Mouse (Mus musculus) bone marrow macrophage, adult 2 months (primary cell): ENCODE results near the gene Alk.

Experiments used
- CTCF ChIP-seq: IDR thresholded peaks from 2 replicates; pipeline ENCODE4 v1.5.1; 2012; ENCODE audit warnings: low read depth, mild to moderate bottlenecking, low read length, moderate library complexity
- POLR2A ChIP-seq: IDR thresholded peaks from 2 replicates; pipeline ENCODE4 v1.6.1; 2012; ENCODE audit warnings: mild to moderate bottlenecking, low read depth, low read length, borderline replicate concordance

- TF ChIP-seq POLR2A (no peak), CTCF (no peak)
These were observed 284.9 kb downstream of the Alk start for GRCm38 (mm10) chr17:72319576-72319975.
